Mouse (Mus musculus): ENCODE measurements around the gene Zmiz1.

- TF ChIP-seq CTCF (conservative IDR thresholded peaks at IDR 0.05; ENCODE audit: low read length): no peak
- no peak for TF ChIP-seq POU5F1 (IDR thresholded peaks at IDR 0.05; ENCODE audit: borderline replicate concordance, low read length)
These were observed 147.6 kb downstream of the Zmiz1 start for GRCm38 (mm10) chr14:25606372-25607140.
